Mouse (Mus musculus) stomach, postnatal 0 days (tissue): ENCODE results near the gene Klk1b5.

Source experiments
- CTCF ChIP-seq: IDR thresholded peaks from 2 replicates; pipeline ENCODE4 v1.5.1; 2016; ENCODE audit warnings: antibody characterized with exemption, low read depth, mild to moderate bottlenecking, moderate library complexity
- EP300 ChIP-seq: optimal IDR thresholded peaks from 2 replicates; pipeline ENCODE3; 2016; ENCODE audit warnings: antibody characterized with exemption

GRCm38 (mm10) chr7:44179299-44180045, 36.3 kb upstream of the Klk1b5 start:
- TF ChIP-seq CTCF (no peak), EP300 (no peak)
